Mouse (Mus musculus): ENCODE data around the gene Glis2. TPM values are rescaled to one million over a fixed set of nuclear protein-coding genes. Genes with fewer than 3 reads are reported as not detected.

Gene Glis2
- total and polyA plus RNA-seq, 3 experiments: 0.62 to 5.0 TPM; not detected in 1

- Histone ChIP-seq H3K27me3 (ENCODE audit: control insufficient read depth in 1 of 2, insufficient read depth in 2 of 2, low read length in 2 of 2) (no peaks in the 10 kb centered on the region), H3K4me1 (ENCODE audit: control insufficient read depth in 1 of 2, insufficient read depth in 2 of 2, low read length in 2 of 2) (no peaks in the 10 kb centered on the region; a peak in 1 of 4 replicates), H3K4me3 (ENCODE audit: control insufficient read depth in 1 of 2, insufficient read depth in 1 of 2, low read depth in 2 of 2, low read length in 2 of 2) (no peak overlapping the region), H3K27ac (ENCODE audit: control insufficient read depth, low read depth, low read length) (no peak overlapping the region), H3K36me3 (ENCODE audit: control insufficient read depth in 1 of 2, insufficient read depth in 2 of 2, low read length in 2 of 2) (no peaks in the 10 kb centered on the region), H3K79me2 (ENCODE audit: control insufficient read depth, insufficient read depth, low read length, poor library complexity) (no peaks in the 10 kb centered on the region), H3K9me3 (replicated peaks; ENCODE audit: insufficient read depth, low read length) (no peaks in the 10 kb centered on the region), H3K9ac (ENCODE audit: control insufficient read depth, low read depth, low read length, poor library complexity, severe bottlenecking) (no peak overlapping the region)
- TF ChIP-seq MAX (IDR thresholded peaks at IDR 0.05; ENCODE audit: low read length) (no peak), MYB (IDR thresholded peaks at IDR 0.05; ENCODE audit: low read depth, low read length) (no peak), MXI1 (IDR thresholded peaks at IDR 0.05; ENCODE audit: low read depth, low read length) (no peak), TBP (IDR thresholded peaks at IDR 0.05; ENCODE audit: low read depth, low read length) (no peak), ELF1 (IDR thresholded peaks at IDR 0.05; ENCODE audit: low read depth, low read length) (no peak), EP300 (IDR thresholded peaks at IDR 0.05; ENCODE audit: low read depth in 1 of 2, low read length in 2 of 2) (no peak), SMC3 (IDR thresholded peaks at IDR 0.05; ENCODE audit: low read depth, low read length) (no peak), MEF2A (IDR thresholded peaks at IDR 0.05; ENCODE audit: extremely low read depth, insufficient replicate concordance, low read depth, low read length, poor library complexity, severe bottlenecking) (no peak), ZC3H11A (IDR thresholded peaks at IDR 0.05; ENCODE audit: low read depth, low read length) (no peak)
- DNase-seq (ENCODE audit: low read depth, low spot score): no peak
These were observed 8.9 kb downstream of the Glis2 start for GRCm38 (mm10) chr16:4603453-4603837.

- no peaks in the 10 kb centered on the region for H3K79me2 ChIP-seq (ENCODE audit: control insufficient read depth, insufficient read depth, low read length, poor library complexity)
- no peaks in the 10 kb centered on the region; a peak in 1 of 4 replicates for H3K4me1 ChIP-seq (ENCODE audit: control insufficient read depth in 1 of 2, insufficient read depth in 2 of 2, low read length in 2 of 2)
- H3K36me3 ChIP-seq (ENCODE audit: control insufficient read depth in 1 of 2, insufficient read depth in 2 of 2, low read length in 2 of 2): no peaks in the 10 kb centered on the region
- DNase-seq (ENCODE audit: low read depth, low spot score): no peak
- no peaks in the 10 kb centered on the region for H3K9me3 ChIP-seq (replicated peaks; ENCODE audit: insufficient read depth, low read length)
- H3K27me3 ChIP-seq (ENCODE audit: control insufficient read depth in 1 of 2, insufficient read depth in 2 of 2, low read length in 2 of 2): no peaks in the 10 kb centered on the region
- TF ChIP-seq TBP (IDR thresholded peaks at IDR 0.05; ENCODE audit: low read depth, low read length) (no peak), ZMIZ1 (IDR thresholded peaks at IDR 0.05; ENCODE audit: low read depth, low read length) (no peak), MAX (IDR thresholded peaks at IDR 0.05; ENCODE audit: low read length) (no peak), RCOR1 (IDR thresholded peaks at IDR 0.05; ENCODE audit: low read depth, low read length) (no peak), MYC (IDR thresholded peaks at IDR 0.05; ENCODE audit: low read depth, low read length) (no peak), MYB (IDR thresholded peaks at IDR 0.05; ENCODE audit: low read depth, low read length) (no peak), POLR2A (IDR thresholded peaks at IDR 0.05; ENCODE audit: control insufficient read depth in 1 of 2, insufficient read depth in 1 of 2, low read depth in 1 of 2, low read length in 2 of 2, poor library complexity in 1 of 2) (no peak), GABPA (IDR thresholded peaks at IDR 0.05; ENCODE audit: low read depth, low read length) (no peak), NELFE (IDR thresholded peaks at IDR 0.05; ENCODE audit: low read depth, low read length) (no peak), BHLHE40 (IDR thresholded peaks at IDR 0.05; ENCODE audit: borderline replicate concordance, low read depth, low read length) (no peak)
- H3K27ac ChIP-seq (ENCODE audit: control insufficient read depth, low read depth, low read length): no peak overlapping the region
- no peak overlapping the region for H3K4me3 ChIP-seq (ENCODE audit: control insufficient read depth in 1 of 2, insufficient read depth in 1 of 2, low read depth in 2 of 2, low read length in 2 of 2)
- no peak overlapping the region for H3K9ac ChIP-seq (ENCODE audit: control insufficient read depth, low read depth, low read length, poor library complexity, severe bottlenecking)
These were observed 9.9 kb downstream of the Glis2 start for GRCm38 (mm10) chr16:4604293-4604837.

All from MEL (cell line).